Mouse (Mus musculus) neural tube, embryonic 11.5 days (tissue): ENCODE results near the gene Macrod2. TPM values are rescaled to one million over a fixed set of nuclear protein-coding genes. Genes with fewer than 3 reads are reported as not detected.

Experiments
- ATAC-seq: fragments of 200-750 bp; cut with Nextera tagmentation; 2 replicates; pipeline ENCODE4 v1.8.0; 2017; ENCODE audit warnings: moderate number of reproducible peaks, mild to moderate bottlenecking, moderate TSS enrichment, moderate library complexity; ENCODE audit not compliant: insufficient read depth, low FRiP score, low TSS enrichment
- DNase-seq: peaks from one replicate; pipeline ENCODE4 v3.0.0-alpha.2; 2015; ENCODE audit warnings: low spot score
- H3K27ac ChIP-seq: fragments of 300-500 bp; sonication (generic); 2 replicates; pipeline ENCODE4 v1.5.1; 2014; ENCODE audit warnings: low read depth, mild to moderate bottlenecking, low read length
- H3K27me3 ChIP-seq: fragments of 300-500 bp; sonication (generic); 2 replicates; pipeline ENCODE4 v1.6.1; 2014; ENCODE audit warnings: mild to moderate bottlenecking, low read length, mixed read lengths; ENCODE audit not compliant: control insufficient read depth, insufficient read depth
- H3K36me3 ChIP-seq: fragments of 300-500 bp; sonication (generic); 2 replicates; pipeline ENCODE4 v1.6.1; 2014; ENCODE audit warnings: mild to moderate bottlenecking, low read length, moderate library complexity, mixed read lengths; ENCODE audit not compliant: control insufficient read depth, insufficient read depth
- H3K4me1 ChIP-seq: fragments of 300-500 bp; sonication (generic); 2 replicates; pipeline ENCODE4 v1.6.1; 2014; ENCODE audit warnings: low read length, mixed read lengths; ENCODE audit not compliant: control insufficient read depth, insufficient read depth
- H3K4me2 ChIP-seq: fragments of 300-500 bp; sonication (generic); 2 replicates; pipeline ENCODE4 v1.6.1; 2014; ENCODE audit warnings: low read depth, mild to moderate bottlenecking, moderate library complexity
- H3K4me3 ChIP-seq: fragments of 300-500 bp; sonication (generic); 2 replicates; pipeline ENCODE4 v1.5.1; 2014; ENCODE audit warnings: low read depth, low read length
- H3K9ac ChIP-seq: fragments of 300-500 bp; sonication (generic); 2 replicates; pipeline ENCODE4 v1.6.1; 2014; ENCODE audit warnings: mild to moderate bottlenecking, low read length
- H3K9me3 ChIP-seq: fragments of 300-500 bp; sonication (generic); 2 replicates; pipeline ENCODE4 v1.6.1; 2016; ENCODE audit warnings: low read length; ENCODE audit not compliant: control insufficient read depth
- WGBS: fragments of 180-500 bp; shearing (Covaris S2); extraction: QIAGEN DNeasy Blood & Tissue Kit; methylation state at CpG from one replicate; pipeline ENCODE4 v1.1.7; 2014; 5-methylcytosine and 5-hydroxymethylcytosine counted together
- polyA plus RNA-seq: library from polyadenylated mRNA; unstranded; fragments of >200 nt; fragmentation: Nextera tagmentation; extraction: Ambion mirVana; gene quantifications from 2 replicates; pipeline ENCODE4 v1.2.1, GENCODE M21; 2014

Gene Macrod2
- polyA plus RNA-seq, 1 experiment from 2014 or later = 46.0 TPM

DNA sequence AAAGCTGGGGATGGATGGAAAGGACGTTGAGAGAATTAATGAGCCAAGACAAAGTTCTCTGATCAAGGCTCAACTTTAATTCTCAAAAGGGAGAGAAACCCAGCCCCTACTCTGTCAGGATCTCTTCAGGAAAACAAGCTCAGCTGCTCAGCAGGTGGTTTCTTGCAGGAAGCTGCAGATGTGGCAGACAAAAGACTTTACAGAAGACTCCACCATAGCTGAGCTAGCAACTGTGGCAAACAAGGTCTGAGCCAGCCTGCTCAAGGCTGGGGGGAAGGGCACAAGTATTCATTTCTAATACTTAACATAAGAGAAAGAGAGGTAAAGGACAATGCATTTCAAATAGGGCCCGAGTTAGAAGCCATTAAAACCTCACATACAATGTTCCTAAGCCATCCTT lies 1013.7 kb downstream of the Macrod2 start:
- WGBS = 16% methylated on average over 2 of the region's 2 CpGs
- ATAC-seq (no peak), DNase-seq (no peak)
- Histone ChIP-seq H3K36me3 (no peaks in the 10 kb centered on the region), H3K9me3 (no peaks in the 10 kb centered on the region), H3K4me1 (no peaks in the 10 kb centered on the region), H3K27me3 (no peaks in the 10 kb centered on the region), H3K27ac (no peak overlapping the region), H3K4me3 (no peak overlapping the region), H3K4me2 (no peak overlapping the region), H3K9ac (no peak overlapping the region)

DNA sequence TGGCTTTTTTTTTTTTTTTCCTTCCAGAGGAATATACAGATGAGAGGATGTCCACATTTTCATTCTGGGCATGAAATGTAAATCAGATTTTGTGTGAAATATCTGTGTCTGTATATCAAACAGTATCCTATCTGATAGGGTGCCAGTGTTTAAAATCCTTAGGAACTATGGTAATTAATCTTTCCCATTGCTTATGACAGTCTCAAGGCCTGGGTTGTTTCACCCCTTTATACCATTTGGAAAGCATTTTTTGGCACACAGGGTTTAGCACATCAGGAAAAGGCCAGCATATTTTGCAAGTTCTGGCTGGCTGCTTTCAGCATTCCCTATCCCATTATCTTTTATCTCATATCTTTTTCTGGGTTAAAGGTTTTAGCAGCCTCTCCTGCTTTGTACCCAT lies 1021.3 kb downstream of the Macrod2 start:
- Histone ChIP-seq H3K9ac (no peak overlapping the region), H3K27me3 (no peaks in the 10 kb centered on the region), H3K4me2 (no peak overlapping the region), H3K36me3 (no peaks in the 10 kb centered on the region), H3K4me1 (no peaks in the 10 kb centered on the region), H3K9me3 (no peaks in the 10 kb centered on the region), H3K4me3 (no peak overlapping the region), H3K27ac (no peak overlapping the region)
- DNase-seq = no peak
- no peak for ATAC-seq

DNA sequence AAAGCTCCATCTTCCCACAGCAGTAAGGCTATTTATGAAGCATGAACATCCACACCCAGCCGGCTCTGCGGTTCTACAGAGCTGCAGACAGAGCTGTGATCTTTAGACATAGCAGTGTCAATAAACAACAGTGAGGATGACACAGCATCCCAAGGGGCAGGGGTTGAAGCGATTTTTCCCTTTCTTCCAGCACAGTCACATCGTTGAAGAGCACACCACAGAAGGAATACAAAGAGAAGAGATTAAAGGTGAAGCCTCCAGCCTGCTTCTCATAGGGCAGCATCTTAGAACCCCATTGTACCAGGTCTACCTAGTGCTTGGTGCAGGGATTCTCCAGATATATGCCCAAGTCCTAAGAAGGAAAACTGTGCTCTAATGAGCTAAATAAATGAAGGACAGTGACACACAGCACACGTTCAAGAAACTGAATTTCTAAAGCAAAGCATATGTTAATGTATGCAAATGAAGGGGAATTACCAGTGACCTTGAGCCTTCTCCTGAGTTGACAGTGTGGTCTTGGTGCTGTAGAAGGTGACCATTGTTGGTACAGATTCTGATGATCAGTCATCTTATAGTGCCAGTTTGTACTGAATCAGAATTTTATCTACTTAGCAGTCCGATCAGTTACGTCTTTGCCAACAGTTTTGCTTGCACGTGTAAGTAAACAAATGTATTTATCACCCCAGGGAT lies 1021.9 kb downstream of the Macrod2 start:
- Histone ChIP-seq H3K4me1 (no peaks in the 10 kb centered on the region), H3K27ac (no peak overlapping the region), H3K4me3 (no peak overlapping the region), H3K9ac (no peak overlapping the region), H3K27me3 (no peaks in the 10 kb centered on the region), H3K4me2 (no peak overlapping the region), H3K9me3 (no peaks in the 10 kb centered on the region), H3K36me3 (no peaks in the 10 kb centered on the region)
- peak; percentile 26 for DNase-seq
- peak; percentile 50; the same call in 1 of the 2 replicates for ATAC-seq
- WGBS = 56% methylated on average over 8 of the region's 8 CpGs

DNA sequence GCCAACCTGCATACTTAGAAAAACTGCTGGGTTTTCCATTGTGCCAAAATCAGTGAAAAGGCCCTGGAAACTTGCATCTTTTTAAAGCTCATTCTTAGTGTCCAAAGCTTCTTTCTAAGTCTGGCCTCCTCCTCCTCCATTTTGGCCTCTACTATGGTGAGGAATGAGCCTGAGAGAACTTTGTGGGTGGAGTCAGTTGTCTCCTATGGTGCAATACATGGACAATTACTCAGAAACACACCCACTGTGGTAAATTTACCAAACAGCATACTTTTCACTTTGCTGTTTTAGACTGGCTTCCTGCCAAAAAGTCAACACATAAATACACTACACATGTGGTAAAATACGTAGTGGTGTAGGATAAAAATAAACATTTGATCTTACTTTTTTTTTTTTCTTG lies 1024.7 kb downstream of the Macrod2 start:
- DNase-seq (no peak), ATAC-seq (no peak)
- no peak overlapping the region for H3K27ac ChIP-seq
- H3K4me3 ChIP-seq = no peak overlapping the region
- H3K9me3 ChIP-seq = no peaks in the 10 kb centered on the region
- no peaks in the 10 kb centered on the region for H3K4me1 ChIP-seq
- no peak overlapping the region for H3K4me2 ChIP-seq
- H3K9ac ChIP-seq = no peak overlapping the region
- no peaks in the 10 kb centered on the region for H3K36me3 ChIP-seq
- 69% methylated on average over 1 of the region's 1 CpGs for WGBS
- H3K27me3 ChIP-seq = no peaks in the 10 kb centered on the region

DNA sequence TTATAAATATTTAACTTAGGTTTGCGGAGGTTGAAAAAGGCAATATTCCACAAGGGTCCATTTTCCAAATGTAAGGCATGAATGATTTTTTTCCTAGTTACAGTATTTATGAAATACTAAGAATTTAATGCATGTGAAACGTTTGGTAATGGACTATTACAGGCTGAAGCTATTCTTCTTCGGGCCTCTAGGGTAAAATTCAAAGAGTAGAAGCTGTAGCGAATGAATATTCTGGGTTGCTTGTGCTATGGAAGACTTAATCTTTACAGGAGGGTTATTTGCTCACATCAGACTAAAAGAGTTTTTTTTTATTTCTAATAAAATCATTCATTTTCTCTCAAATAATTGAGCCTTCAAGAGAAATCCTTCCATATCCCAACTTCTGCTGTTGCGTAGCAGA lies 1039.0 kb downstream of the Macrod2 start:
- WGBS = 76% methylated on average over 5 of the region's 5 CpGs
- no peak overlapping the region for H3K27ac ChIP-seq
- no peak overlapping the region for H3K4me3 ChIP-seq
- no peaks in the 10 kb centered on the region for H3K27me3 ChIP-seq
- no peaks in the 10 kb centered on the region for H3K36me3 ChIP-seq
- ATAC-seq (no peak), DNase-seq (no peak)
- H3K4me1 ChIP-seq = no peaks in the 10 kb centered on the region
- H3K9me3 ChIP-seq = no peaks in the 10 kb centered on the region
- H3K9ac ChIP-seq = no peak overlapping the region
- H3K4me2 ChIP-seq = no peak overlapping the region

DNA sequence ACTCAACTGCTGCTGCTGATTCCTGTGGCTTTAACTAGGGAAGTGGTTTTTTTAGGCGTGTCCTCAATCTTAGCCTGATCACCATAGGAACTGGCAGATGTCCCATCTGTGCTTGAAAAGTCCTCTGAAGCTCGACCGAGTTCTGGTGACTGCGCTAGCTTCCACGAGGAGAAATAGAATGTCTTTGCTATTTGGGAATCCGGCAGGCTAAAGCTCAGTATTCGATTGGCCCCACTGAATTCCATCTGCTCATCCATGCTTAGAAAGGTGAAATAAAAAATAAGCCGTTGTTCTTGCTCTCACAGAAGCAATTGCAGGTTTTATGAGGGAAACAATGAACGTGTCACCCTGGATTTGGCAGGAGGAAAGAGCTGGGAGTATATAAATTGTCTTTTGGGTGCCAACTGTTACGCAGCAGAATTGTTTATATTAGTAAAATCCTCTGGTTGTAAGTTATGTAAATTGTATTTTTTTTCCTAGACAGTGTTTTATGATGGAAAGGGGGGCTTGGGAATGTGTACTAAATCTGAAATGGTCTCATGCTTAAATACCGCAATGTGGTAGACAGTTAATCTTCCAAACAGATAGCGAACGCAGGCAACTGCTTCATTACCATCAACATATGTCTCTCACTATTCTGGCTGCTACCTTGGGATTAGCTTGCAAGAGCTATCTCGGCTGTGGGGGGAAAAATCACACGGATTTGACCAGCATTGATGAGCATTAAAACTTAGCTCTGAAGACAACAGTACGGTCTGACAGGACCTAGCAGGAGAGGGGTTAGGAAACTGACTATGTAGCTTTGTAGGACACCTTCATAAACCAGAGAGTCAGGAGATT lies 1039.8 kb downstream of the Macrod2 start:
- WGBS = 61% methylated on average over 16 of the region's 16 CpGs
- no peak overlapping the region for H3K9ac ChIP-seq
- H3K4me2 ChIP-seq = no peak overlapping the region
- no peaks in the 10 kb centered on the region for H3K27me3 ChIP-seq
- H3K9me3 ChIP-seq = no peaks in the 10 kb centered on the region
- no peak for ATAC-seq
- no peak overlapping the region for H3K4me3 ChIP-seq
- no peak for DNase-seq
- H3K36me3 ChIP-seq = no peaks in the 10 kb centered on the region
- H3K4me1 ChIP-seq = no peaks in the 10 kb centered on the region
- H3K27ac ChIP-seq = no peak overlapping the region

DNA sequence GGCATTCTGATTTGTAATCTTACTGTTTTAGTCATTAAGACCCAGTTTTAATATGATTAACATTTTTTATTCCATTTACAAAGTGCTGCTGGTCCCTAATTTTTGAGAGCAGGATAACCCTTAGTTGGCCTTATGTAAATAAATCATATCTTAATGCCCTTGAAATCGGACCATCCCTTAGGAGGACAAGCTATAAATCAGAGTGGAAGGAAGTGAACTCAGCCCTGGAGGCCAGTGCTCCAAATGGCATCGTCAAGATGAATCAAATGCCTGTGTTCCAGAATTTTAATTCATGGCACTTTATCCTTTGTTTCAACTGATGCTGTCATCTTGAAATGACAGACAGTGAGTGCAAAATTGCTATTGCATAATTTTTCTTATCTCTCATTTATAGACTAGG lies 1046.8 kb downstream of the Macrod2 start:
- H3K27ac ChIP-seq = no peak overlapping the region
- no peaks in the 10 kb centered on the region for H3K4me1 ChIP-seq
- no peak overlapping the region for H3K4me3 ChIP-seq
- WGBS = 37% methylated on average over 2 of the region's 2 CpGs
- DNase-seq (no peak), ATAC-seq (peak; percentile 11; the same call in 1 of the 2 replicates)
- H3K9me3 ChIP-seq = no peaks in the 10 kb centered on the region
- H3K9ac ChIP-seq = no peak overlapping the region
- H3K36me3 ChIP-seq = no peaks in the 10 kb centered on the region
- H3K4me2 ChIP-seq = no peak overlapping the region
- H3K27me3 ChIP-seq = no peaks in the 10 kb centered on the region

DNA sequence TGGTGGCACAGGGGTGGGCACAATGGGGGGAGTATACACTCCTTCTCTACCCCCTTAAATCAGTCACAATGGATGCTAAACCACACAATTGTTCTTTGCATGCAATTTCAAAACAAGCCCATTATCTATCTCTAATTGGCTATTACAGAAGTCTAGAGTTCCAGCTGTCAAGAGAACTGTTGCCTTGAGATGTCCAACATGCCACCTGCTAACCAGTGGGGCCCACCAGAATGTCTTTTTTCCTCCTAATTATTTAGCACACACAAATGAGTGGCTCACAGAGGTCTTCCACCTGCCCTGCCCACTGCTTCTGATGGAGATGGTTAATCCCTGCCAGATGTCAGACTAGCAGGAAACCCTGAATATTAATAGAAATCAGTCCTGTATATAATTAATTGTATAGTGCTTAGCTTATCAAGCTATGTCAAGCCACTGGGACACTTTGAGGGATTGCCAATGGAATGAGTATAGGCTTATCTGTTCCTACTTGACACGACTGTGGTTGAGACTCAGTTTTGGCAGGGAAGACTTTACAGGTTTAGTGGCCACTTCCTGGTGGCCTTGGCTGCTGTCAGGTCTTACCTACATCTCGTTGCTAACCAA lies 1054.1 kb downstream of the Macrod2 start:
- Histone ChIP-seq H3K4me1 (no peaks in the 10 kb centered on the region), H3K27ac (no peak overlapping the region), H3K27me3 (no peaks in the 10 kb centered on the region), H3K4me3 (no peak overlapping the region), H3K4me2 (no peak overlapping the region), H3K36me3 (no peaks in the 10 kb centered on the region), H3K9me3 (no peaks in the 10 kb centered on the region), H3K9ac (no peak overlapping the region)
- no peak for DNase-seq
- 82% methylated on average over 2 of the region's 2 CpGs for WGBS
- no peak for ATAC-seq
